Mouse (Mus musculus): ENCODE data around the gene Drd4. TPM values are rescaled to one million over a fixed set of nuclear protein-coding genes. Genes with fewer than 3 reads are reported as not detected.

Gene Drd4
- polyA plus RNA-seq, 1 experiment: not detected

DNA sequence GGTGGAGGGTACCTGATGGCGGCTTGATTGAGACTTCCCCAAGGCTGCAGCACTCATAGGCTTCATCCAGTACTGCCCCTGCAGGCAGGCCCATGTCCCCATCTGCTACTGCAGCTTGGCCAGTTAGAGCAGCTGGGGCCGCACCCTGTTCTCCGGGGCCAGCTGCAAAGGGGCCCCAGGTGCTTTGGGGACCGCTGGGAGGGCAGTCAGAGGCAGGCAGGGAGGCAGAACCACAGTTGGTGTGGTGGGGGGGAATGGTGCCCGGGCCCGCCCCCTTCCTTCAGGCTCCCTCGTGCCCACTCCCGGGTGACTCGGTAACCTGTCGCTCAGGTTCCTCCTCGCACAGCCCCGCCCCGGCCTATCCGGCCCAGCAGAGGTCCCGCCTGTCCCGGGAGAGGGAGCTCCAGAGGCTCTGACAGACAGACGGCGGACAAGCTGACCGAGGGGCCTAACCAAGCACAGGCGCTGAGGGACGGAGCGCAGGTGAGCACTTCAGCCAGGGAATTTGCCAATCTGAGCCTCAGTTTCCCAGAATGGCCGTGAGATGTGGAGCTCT lies 46.8 kb downstream of the Drd4 start, which contains the start of gene Eps8l2:
Gene Eps8l2, plus strand, starts transcription at position 305 of the 556 bp plus-strand sequence.
- H3K4me3 ChIP-seq (ENCODE audit: insufficient read depth, low read depth, low read length): no peak within 1 kb of the TSS
- WGBS: 12% methylated on average over 23 of the region's 23 CpGs

GRCm38 (mm10) chr7:141339215-141339920 lies 47.6 kb downstream of the Drd4 start:
- Histone ChIP-seq H3K4me3 (ENCODE audit: insufficient read depth, low read depth, low read length) (no peak overlapping the region), H3K27ac (ENCODE audit: insufficient read depth, low read depth, low read length) (no peak overlapping the region), H3K4me1 (ENCODE audit: control insufficient read depth, insufficient read depth, low read length) (peaks cover 12% of the 10 kb centered on the region)
- WGBS: 56% methylated on average over 20 of the region's 20 CpGs
- TF ChIP-seq POLR2A (IDR thresholded peaks at IDR 0.05; ENCODE audit: insufficient read depth, low read depth, low read length) (no peak), CTCF (IDR thresholded peaks at IDR 0.05; ENCODE audit: insufficient read depth, low read depth, low read length) (no peak)

More for the DNA sequence above, 46.8 kb downstream of the Drd4 start, which contains the start of gene Eps8l2:
- Histone ChIP-seq H3K27ac (ENCODE audit: insufficient read depth, low read depth, low read length) (no peak within 1 kb of the TSS), H3K4me1 (ENCODE audit: control insufficient read depth, insufficient read depth, low read length) (peaks cover 12% of the 10 kb centered on the region)
- TF ChIP-seq CTCF (IDR thresholded peaks at IDR 0.05; ENCODE audit: insufficient read depth, low read depth, low read length) (no peak), POLR2A (IDR thresholded peaks at IDR 0.05; ENCODE audit: insufficient read depth, low read depth, low read length) (no peak)

GRCm38 (mm10) chr7:141340023-141340422 lies 48.2 kb downstream of the Drd4 start:
- 86% methylated on average over 7 of the region's 7 CpGs for WGBS
- Histone ChIP-seq H3K4me1 (ENCODE audit: control insufficient read depth, insufficient read depth, low read length) (peaks cover 11% of the 10 kb centered on the region), H3K27ac (ENCODE audit: insufficient read depth, low read depth, low read length) (no peak overlapping the region), H3K4me3 (ENCODE audit: insufficient read depth, low read depth, low read length) (no peak overlapping the region)
- TF ChIP-seq CTCF (IDR thresholded peaks at IDR 0.05; ENCODE audit: insufficient read depth, low read depth, low read length): no peak
- no peak for TF ChIP-seq POLR2A (IDR thresholded peaks at IDR 0.05; ENCODE audit: insufficient read depth, low read depth, low read length)

GRCm38 (mm10) chr7:141340476-141340875 lies 48.7 kb downstream of the Drd4 start:
- TF ChIP-seq POLR2A (IDR thresholded peaks at IDR 0.05; ENCODE audit: insufficient read depth, low read depth, low read length) (no peak), CTCF (IDR thresholded peaks at IDR 0.05; ENCODE audit: insufficient read depth, low read depth, low read length) (no peak)
- WGBS: 92% methylated on average over 6 of the region's 6 CpGs

GRCm38 (mm10) chr7:141341689-141342226 lies 50.0 kb downstream of the Drd4 start:
- H3K4me1 ChIP-seq (ENCODE audit: control insufficient read depth, insufficient read depth, low read length): peaks cover 9% of the 10 kb centered on the region
- H3K27ac ChIP-seq (ENCODE audit: insufficient read depth, low read depth, low read length): no peak overlapping the region
- WGBS: 86% methylated on average over 10 of the region's 10 CpGs
- TF ChIP-seq CTCF (IDR thresholded peaks at IDR 0.05; ENCODE audit: insufficient read depth, low read depth, low read length) (no peak), POLR2A (IDR thresholded peaks at IDR 0.05; ENCODE audit: insufficient read depth, low read depth, low read length) (no peak)
- no peak overlapping the region for H3K4me3 ChIP-seq (ENCODE audit: insufficient read depth, low read depth, low read length)

More at GRCm38 (mm10) chr7:141340476-141340875, 48.7 kb downstream of the Drd4 start:
- Histone ChIP-seq H3K4me1 (ENCODE audit: control insufficient read depth, insufficient read depth, low read length) (peaks cover 9% of the 10 kb centered on the region), H3K4me3 (ENCODE audit: insufficient read depth, low read depth, low read length) (no peak overlapping the region), H3K27ac (ENCODE audit: insufficient read depth, low read depth, low read length) (no peak overlapping the region)

GRCm38 (mm10) chr7:141343230-141343629 lies 51.4 kb downstream of the Drd4 start:
- H3K4me3 ChIP-seq (ENCODE audit: insufficient read depth, low read depth, low read length): no peak overlapping the region
- peaks cover 6% of the 10 kb centered on the region; the same call in 1 of the 2 replicates for H3K4me1 ChIP-seq (ENCODE audit: control insufficient read depth, insufficient read depth, low read length)
- WGBS: 45% methylated on average over 2 of the region's 2 CpGs
- H3K27ac ChIP-seq (ENCODE audit: insufficient read depth, low read depth, low read length): no peak overlapping the region
- TF ChIP-seq POLR2A (IDR thresholded peaks at IDR 0.05; ENCODE audit: insufficient read depth, low read depth, low read length) (no peak), CTCF (IDR thresholded peaks at IDR 0.05; ENCODE audit: insufficient read depth, low read depth, low read length) (no peak)

DNA sequence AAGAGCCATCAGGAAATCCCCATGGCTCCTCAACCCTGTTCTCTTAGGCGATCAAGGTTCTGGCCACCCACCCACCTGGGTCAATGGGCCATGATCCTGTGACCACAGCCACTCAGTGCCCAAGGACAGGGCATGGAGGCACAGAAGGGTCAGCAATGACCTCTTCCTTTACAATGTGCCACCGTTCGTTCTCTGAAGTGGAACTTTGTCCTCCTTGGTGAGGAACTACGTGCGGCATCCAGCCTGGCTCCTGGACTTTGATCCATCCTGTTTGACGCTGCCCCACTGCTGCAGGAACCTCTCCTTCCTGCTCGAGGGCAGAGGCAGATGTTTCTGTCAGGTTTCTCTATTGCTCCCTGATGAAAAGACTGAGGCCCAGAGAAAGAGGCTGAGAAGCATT lies 51.9 kb downstream of the Drd4 start:
- H3K4me3 ChIP-seq (ENCODE audit: insufficient read depth, low read depth, low read length): no peak overlapping the region
- 78% methylated on average over 7 of the region's 7 CpGs for WGBS
- peaks cover 3% of the 10 kb centered on the region; the same call in 1 of the 2 replicates for H3K4me1 ChIP-seq (ENCODE audit: control insufficient read depth, insufficient read depth, low read length)
- TF ChIP-seq POLR2A (IDR thresholded peaks at IDR 0.05; ENCODE audit: insufficient read depth, low read depth, low read length) (no peak), CTCF (IDR thresholded peaks at IDR 0.05; ENCODE audit: insufficient read depth, low read depth, low read length) (no peak)
- no peak overlapping the region for H3K27ac ChIP-seq (ENCODE audit: insufficient read depth, low read depth, low read length)

DNA sequence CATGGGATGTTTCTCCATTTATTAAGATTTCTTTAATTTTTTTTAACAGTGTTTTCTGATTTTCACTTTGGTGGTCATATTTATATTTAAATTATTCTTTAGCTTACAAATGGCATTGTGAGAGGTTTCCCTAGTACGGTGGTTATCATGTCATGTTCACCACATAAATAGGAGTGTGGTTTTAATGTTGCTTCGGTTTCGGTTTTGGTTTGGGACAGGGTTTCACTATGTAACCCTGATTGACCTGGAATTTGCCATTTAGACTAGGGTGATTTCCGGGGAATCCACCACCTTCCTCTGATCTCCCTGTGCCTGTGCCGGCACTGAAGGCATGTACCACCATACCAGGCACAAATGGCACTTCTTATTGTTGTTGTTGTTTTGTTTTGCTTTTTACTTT lies 53.0 kb downstream of the Drd4 start:
- Histone ChIP-seq H3K27ac (ENCODE audit: insufficient read depth, low read depth, low read length) (no peak overlapping the region), H3K4me1 (ENCODE audit: control insufficient read depth, insufficient read depth, low read length) (no peaks in the 10 kb centered on the region; the same call in 1 of the 2 replicates), H3K4me3 (ENCODE audit: insufficient read depth, low read depth, low read length) (no peak overlapping the region)
- TF ChIP-seq CTCF (IDR thresholded peaks at IDR 0.05; ENCODE audit: insufficient read depth, low read depth, low read length) (no peak), POLR2A (IDR thresholded peaks at IDR 0.05; ENCODE audit: insufficient read depth, low read depth, low read length) (no peak)
- 93% methylated on average over 5 of the region's 5 CpGs for WGBS

Other genes starting within 250 kb of the Drd4 start
- not detected in 2 replicates for gene B4galnt4, start 230.9 kb upstream of the Drd4 start, polyA plus RNA-seq (2012; ENCODE audit: insufficient read depth, insufficient read length, low replicate concordance, missing spikeins)
- not detected in 2 replicates for gene Pkp3, start 213.8 kb upstream of the Drd4 start, polyA plus RNA-seq (2012; ENCODE audit: insufficient read depth, insufficient read length, low replicate concordance, missing spikeins)
- gene Sigirr, start 191.4 kb upstream of the Drd4 start, polyA plus RNA-seq (2012; ENCODE audit: insufficient read depth, insufficient read length, low replicate concordance, missing spikeins): not detected in 2 replicates
- gene Ano9, start 174.2 kb upstream of the Drd4 start, polyA plus RNA-seq (2012; ENCODE audit: insufficient read depth, insufficient read length, low replicate concordance, missing spikeins): not detected in 2 replicates
- gene Ptdss2, start 169.6 kb upstream of the Drd4 start, polyA plus RNA-seq (2012; ENCODE audit: insufficient read depth, insufficient read length, low replicate concordance, missing spikeins): not detected in 2 replicates
- not detected in 2 replicates for gene Rnh1, start 119.1 kb upstream of the Drd4 start, polyA plus RNA-seq (2012; ENCODE audit: insufficient read depth, insufficient read length, low replicate concordance, missing spikeins)
- gene Hras, start 98.0 kb upstream of the Drd4 start, polyA plus RNA-seq (2012; ENCODE audit: insufficient read depth, insufficient read length, low replicate concordance, missing spikeins): not detected in 2 replicates
- gene Lrrc56, start 97.8 kb upstream of the Drd4 start, polyA plus RNA-seq (2012; ENCODE audit: insufficient read depth, insufficient read length, low replicate concordance, missing spikeins): not detected in 2 replicates
- gene Lmntd2, start 77.9 kb upstream of the Drd4 start, polyA plus RNA-seq (2012; ENCODE audit: insufficient read depth, insufficient read length, low replicate concordance, missing spikeins): not detected in 2 replicates
- gene Rassf7, start 76.1 kb upstream of the Drd4 start, polyA plus RNA-seq (2012; ENCODE audit: insufficient read depth, insufficient read length, low replicate concordance, missing spikeins): not detected in 2 replicates
- gene Phrf1, start 63.2 kb upstream of the Drd4 start, polyA plus RNA-seq (2012; ENCODE audit: insufficient read depth, insufficient read length, low replicate concordance, missing spikeins): not detected in 2 replicates
- gene Irf7, start 25.5 kb upstream of the Drd4 start, polyA plus RNA-seq (2012; ENCODE audit: insufficient read depth, insufficient read length, low replicate concordance, missing spikeins): not detected in 2 replicates
- gene Cdhr5, start 15.2 kb upstream of the Drd4 start, polyA plus RNA-seq (2012; ENCODE audit: insufficient read depth, insufficient read length, low replicate concordance, missing spikeins): not detected in 2 replicates
- gene Sct, start 12.9 kb upstream of the Drd4 start, polyA plus RNA-seq (2012; ENCODE audit: insufficient read depth, insufficient read length, low replicate concordance, missing spikeins): not detected in 2 replicates
- gene Deaf1, start 35.7 kb downstream of the Drd4 start, polyA plus RNA-seq (2012; ENCODE audit: insufficient read depth, insufficient read length, low replicate concordance, missing spikeins): not detected in 2 replicates
- not detected in 2 replicates for gene Tmem80, start 35.7 kb downstream of the Drd4 start, polyA plus RNA-seq (2012; ENCODE audit: insufficient read depth, insufficient read length, low replicate concordance, missing spikeins)
- not detected in 2 replicates for gene Eps8l2, start 46.9 kb downstream of the Drd4 start, polyA plus RNA-seq (2012; ENCODE audit: insufficient read depth, insufficient read length, low replicate concordance, missing spikeins)
- not detected in 2 replicates for gene Taldo1, start 100.2 kb downstream of the Drd4 start, polyA plus RNA-seq (2012; ENCODE audit: insufficient read depth, insufficient read length, low replicate concordance, missing spikeins)
- gene Gatd1, start 122.1 kb downstream of the Drd4 start, polyA plus RNA-seq (2012; ENCODE audit: insufficient read depth, insufficient read length, low replicate concordance, missing spikeins): not detected in 2 replicates
- 518 TPM in 1 of 2 replicates, not detected in the other for gene Cend1, start 137.5 kb downstream of the Drd4 start, polyA plus RNA-seq (2012; ENCODE audit: insufficient read depth, insufficient read length, low replicate concordance, missing spikeins)
- not detected in 2 replicates for gene Slc25a22, start 145.9 kb downstream of the Drd4 start, polyA plus RNA-seq (2012; ENCODE audit: insufficient read depth, insufficient read length, low replicate concordance, missing spikeins)
- gene Pidd1, start 152.0 kb downstream of the Drd4 start, polyA plus RNA-seq (2012; ENCODE audit: insufficient read depth, insufficient read length, low replicate concordance, missing spikeins): not detected in 2 replicates
- 977 TPM in 1 of 2 replicates, not detected in the other for gene Rplp2, start 155.4 kb downstream of the Drd4 start, polyA plus RNA-seq (2012; ENCODE audit: insufficient read depth, insufficient read length, low replicate concordance, missing spikeins)
- gene Pnpla2, start 163.2 kb downstream of the Drd4 start, polyA plus RNA-seq (2012; ENCODE audit: insufficient read depth, insufficient read length, low replicate concordance, missing spikeins): not detected in 2 replicates
- not detected in 2 replicates for gene Cracr2b, start 169.1 kb downstream of the Drd4 start, polyA plus RNA-seq (2012; ENCODE audit: insufficient read depth, insufficient read length, low replicate concordance, missing spikeins)
- gene Cd151, start 175.4 kb downstream of the Drd4 start, polyA plus RNA-seq (2012; ENCODE audit: insufficient read depth, insufficient read length, low replicate concordance, missing spikeins): not detected in 2 replicates
- not detected in 2 replicates for gene Polr2l, start 183.1 kb downstream of the Drd4 start, polyA plus RNA-seq (2012; ENCODE audit: insufficient read depth, insufficient read length, low replicate concordance, missing spikeins)
- not detected in 2 replicates for gene Tspan4, start 183.2 kb downstream of the Drd4 start, polyA plus RNA-seq (2012; ENCODE audit: insufficient read depth, insufficient read length, low replicate concordance, missing spikeins)
- not detected in 2 replicates for gene Chid1, start 247.9 kb downstream of the Drd4 start, polyA plus RNA-seq (2012; ENCODE audit: insufficient read depth, insufficient read length, low replicate concordance, missing spikeins)